Mouse (Mus musculus) megakaryocyte, embryonic 14.5 days (primary cell): ENCODE measurements around the gene Creb3l1. TPM values are rescaled to one million over a fixed set of nuclear protein-coding genes. Genes with fewer than 3 reads are reported as not detected.
A peak's percentile ranks its signal among the peaks of the same experiment; 100 is the strongest.

Experiments used
- H3K27me3 ChIP-seq: replicated peaks from 2 replicates; pipeline ENCODE3; 2012; ENCODE audit warnings: inconsistent platforms
- H3K36me3 ChIP-seq: replicated peaks from 2 replicates; pipeline ENCODE3; 2012; ENCODE audit warnings: low read length, inconsistent platforms, mixed read lengths
- H3K4me1 ChIP-seq: 2 replicates; pipeline ENCODE4 v1.6.1; 2012; ENCODE audit warnings: inconsistent platforms
- H3K4me3 ChIP-seq: replicated peaks from 2 replicates; pipeline ENCODE3; 2012; ENCODE audit warnings: moderate library complexity, mild to moderate bottlenecking, inconsistent platforms
- H3K9me3 ChIP-seq: 2 replicates; pipeline ENCODE4 v1.6.1; 2012; ENCODE audit warnings: inconsistent platforms
- FLI1 ChIP-seq: IDR thresholded peaks from 2 replicates; pipeline ENCODE4 v1.6.1; 2012; ENCODE audit warnings: low read length, inconsistent platforms, mixed read lengths
- GATA1 ChIP-seq: IDR thresholded peaks from 3 replicates; pipeline ENCODE4 v1.6.1; 2012; ENCODE audit warnings: mixed read lengths, low read length, inconsistent platforms, borderline replicate concordance
- polyA plus RNA-seq: library from polyadenylated mRNA; stranded (reverse); fragments of >175 nt; gene quantifications from 2 replicates; pipeline ENCODE4 v1.2.3, GENCODE M21; 2012; ENCODE audit warnings: low replicate concordance; ENCODE audit not compliant: insufficient read depth

Gene Creb3l1
- polyA plus RNA-seq, 1 experiment: 22.3 TPM

DNA sequence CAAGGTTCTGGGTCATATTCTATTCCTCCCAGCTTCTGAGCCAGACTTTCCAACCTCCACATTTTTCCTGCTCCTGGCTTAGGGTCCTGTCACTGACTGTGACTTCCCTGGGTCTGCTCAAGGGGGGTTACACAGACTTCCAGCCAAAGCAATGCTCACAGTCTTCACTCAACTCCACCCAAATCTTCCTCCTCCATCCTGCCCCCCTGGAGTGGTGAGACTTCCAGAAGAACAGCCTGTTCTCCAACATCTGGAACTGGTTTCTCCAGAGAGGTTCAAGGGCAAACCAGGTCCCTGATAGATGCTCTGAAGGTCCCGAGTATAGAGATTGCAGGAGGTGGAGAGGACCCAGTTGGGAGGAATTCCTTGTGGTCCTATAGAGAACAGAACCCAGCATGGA is 6.9 kb downstream of the Creb3l1 start:
- Histone ChIP-seq H3K9me3 (no peaks in the 10 kb centered on the region), H3K27me3 (peaks cover 80% of the 10 kb centered on the region), H3K36me3 (no peaks in the 10 kb centered on the region), H3K4me1 (peaks cover 29% of the 10 kb centered on the region), H3K4me3 (no peak overlapping the region)
- TF ChIP-seq GATA1 (no peak), FLI1 (no peak)

DNA sequence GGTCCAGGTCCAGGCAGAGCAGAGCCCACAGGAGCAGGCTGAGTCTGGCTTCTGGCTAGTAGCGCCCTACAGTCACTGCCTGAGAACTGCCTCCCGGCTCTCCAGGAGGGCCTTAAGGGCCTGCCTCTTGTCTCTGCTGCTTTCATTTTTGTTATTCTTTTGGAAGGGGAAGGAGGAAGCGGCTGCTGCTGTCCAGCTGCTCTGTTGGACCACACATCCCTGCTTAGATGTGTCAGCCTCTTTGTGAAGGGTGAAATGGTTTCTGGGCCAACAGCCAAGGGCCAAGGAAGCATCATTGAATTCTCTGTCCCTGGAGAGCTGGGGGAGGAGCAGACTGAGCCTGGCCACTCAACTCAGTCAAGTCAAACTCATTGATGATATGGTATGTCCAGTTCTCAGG is 7.3 kb downstream of the Creb3l1 start:
- no peak overlapping the region for H3K4me3 ChIP-seq
- no peaks in the 10 kb centered on the region for H3K9me3 ChIP-seq
- no peak for TF ChIP-seq GATA1
- no peak for TF ChIP-seq FLI1
- no peaks in the 10 kb centered on the region for H3K36me3 ChIP-seq
- peaks cover 80% of the 10 kb centered on the region for H3K27me3 ChIP-seq
- peaks cover 29% of the 10 kb centered on the region for H3K4me1 ChIP-seq

DNA sequence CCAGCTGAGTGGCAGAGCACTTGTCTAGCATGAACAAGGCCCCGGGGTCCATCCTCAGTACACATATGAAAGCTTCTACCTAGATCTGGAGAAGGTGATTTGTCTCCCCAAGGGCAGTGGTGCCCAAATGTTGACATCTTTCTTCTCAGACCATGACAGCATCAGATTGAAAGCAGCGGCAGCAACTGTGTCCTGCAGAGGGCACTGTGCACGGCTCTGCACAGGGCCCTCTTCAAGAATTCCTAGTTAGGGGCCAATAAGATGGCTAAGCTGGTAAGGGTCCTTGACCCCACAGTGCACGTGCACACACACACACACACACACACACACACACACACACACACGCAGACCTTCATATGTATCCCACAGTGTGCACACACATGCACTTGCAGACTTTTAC is 9.4 kb downstream of the Creb3l1 start:
- Histone ChIP-seq H3K4me3 (no peak overlapping the region), H3K9me3 (no peaks in the 10 kb centered on the region), H3K4me1 (peaks cover 21% of the 10 kb centered on the region), H3K36me3 (no peaks in the 10 kb centered on the region), H3K27me3 (peaks cover 82% of the 10 kb centered on the region)
- TF ChIP-seq FLI1 (no peak), GATA1 (no peak)

DNA sequence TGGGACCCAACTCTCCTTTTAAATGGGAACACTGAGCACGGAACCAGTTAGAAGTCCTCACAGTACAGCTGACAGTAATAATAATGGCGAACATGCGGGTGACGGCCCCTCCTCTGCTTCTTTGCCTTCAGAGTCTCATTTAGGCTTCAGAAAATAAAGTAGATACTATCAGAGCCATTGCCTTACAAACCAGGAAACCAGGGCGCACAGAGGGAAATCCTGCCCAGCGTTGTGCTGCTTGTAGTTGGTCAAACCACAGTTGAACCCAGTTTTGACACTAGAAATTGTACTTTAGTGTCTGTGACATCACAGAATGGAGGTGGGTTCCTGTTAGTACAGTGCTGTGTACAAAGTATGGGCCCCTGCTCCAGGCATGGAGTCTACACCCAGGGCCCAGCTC is 10.1 kb downstream of the Creb3l1 start:
- TF ChIP-seq GATA1 (no peak), FLI1 (no peak)
- H3K27me3 ChIP-seq: peaks cover 80% of the 10 kb centered on the region

DNA sequence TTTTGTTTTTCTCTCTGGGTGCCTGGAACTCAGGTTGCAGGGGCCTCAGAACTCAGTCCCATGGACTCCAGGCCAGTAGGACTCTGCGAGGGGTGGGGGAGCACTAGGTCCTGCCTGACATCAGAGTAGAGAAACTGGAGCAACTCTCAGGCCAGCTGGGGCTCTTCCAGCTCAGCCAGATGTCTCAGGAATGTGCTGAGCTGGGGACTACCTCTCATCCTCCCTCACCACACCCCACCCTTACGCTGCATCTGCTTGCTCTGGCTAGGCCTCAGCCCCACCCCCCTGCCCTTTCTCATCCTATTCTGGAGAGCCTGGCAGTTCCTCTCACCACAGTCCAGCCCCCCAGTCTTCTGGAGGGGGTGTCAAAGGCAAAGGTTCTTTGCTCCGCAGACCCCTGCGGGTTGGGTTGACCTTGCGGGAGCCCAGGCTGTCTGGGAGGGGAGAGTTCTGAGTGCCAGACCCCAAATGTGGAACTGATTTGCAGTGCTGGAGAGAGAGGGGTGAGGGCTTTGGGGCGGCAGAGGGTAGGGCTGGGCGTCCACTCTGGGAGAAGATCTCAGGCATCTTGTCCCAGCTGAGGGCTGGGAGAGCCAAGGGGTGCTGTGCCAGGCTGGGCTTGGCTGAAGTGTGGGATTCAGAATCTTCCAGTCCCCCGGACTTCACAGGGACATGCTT is 11.4 kb downstream of the Creb3l1 start:
- Histone ChIP-seq H3K9me3 (no peaks in the 10 kb centered on the region), H3K27me3 (peaks cover 69% of the 10 kb centered on the region), H3K4me3 (no peak overlapping the region), H3K4me1 (peaks cover 27% of the 10 kb centered on the region), H3K36me3 (no peaks in the 10 kb centered on the region)
- TF ChIP-seq FLI1 (no peak), GATA1 (no peak)

More for the DNA sequence above, 10.1 kb downstream of the Creb3l1 start:
- no peaks in the 10 kb centered on the region for H3K9me3 ChIP-seq
- peaks cover 22% of the 10 kb centered on the region for H3K4me1 ChIP-seq
- H3K4me3 ChIP-seq: no peak overlapping the region
- H3K36me3 ChIP-seq: no peaks in the 10 kb centered on the region

DNA sequence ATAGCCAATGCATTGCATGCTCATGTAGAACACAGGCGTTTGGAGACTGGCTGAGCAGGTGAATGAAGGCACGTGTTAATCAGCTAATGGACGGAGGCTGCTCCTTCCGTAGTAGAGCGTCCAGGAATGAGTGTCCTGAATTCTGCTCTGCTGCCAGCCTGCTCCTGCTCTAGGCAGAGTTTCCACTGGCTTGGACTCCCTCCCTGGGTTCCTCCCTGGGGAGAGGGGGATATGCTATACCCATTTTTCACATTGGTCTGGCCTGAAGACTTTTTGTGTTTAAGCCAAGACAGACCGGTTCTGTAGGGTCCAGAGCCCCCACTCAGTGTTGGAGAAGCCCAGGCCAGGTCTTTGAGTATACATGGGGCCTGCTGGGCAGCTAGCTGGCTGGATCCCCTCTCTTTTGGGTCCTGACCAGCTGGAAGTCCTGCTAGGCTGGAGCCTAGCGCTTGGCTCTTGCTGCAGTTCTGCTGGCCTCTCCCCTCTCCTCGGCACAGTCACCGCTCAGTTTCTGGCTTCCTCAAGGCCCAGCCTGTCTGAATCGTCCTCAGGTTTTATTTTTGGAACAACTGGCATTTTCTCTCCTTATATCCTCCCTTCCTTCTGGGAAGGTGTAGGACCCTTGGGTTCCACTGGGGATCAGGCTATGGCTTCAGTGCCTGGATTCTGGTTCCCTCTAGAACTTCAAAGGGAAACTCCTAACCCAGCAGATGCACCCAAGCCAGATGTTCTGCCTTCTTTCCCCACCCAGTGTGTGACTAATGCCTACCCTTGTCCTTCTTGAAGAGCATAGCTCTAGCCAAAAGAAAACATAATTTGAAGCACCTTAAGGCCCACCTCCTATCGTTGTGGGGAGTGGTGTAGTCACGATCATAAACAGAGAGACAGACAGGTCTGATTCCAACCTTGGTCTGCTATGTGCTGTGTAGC is 12.6 kb downstream of the Creb3l1 start:
- Histone ChIP-seq H3K27me3 (peaks cover 57% of the 10 kb centered on the region), H3K4me3 (no peak overlapping the region), H3K9me3 (no peaks in the 10 kb centered on the region), H3K4me1 (peaks cover 34% of the 10 kb centered on the region), H3K36me3 (no peaks in the 10 kb centered on the region)
- TF ChIP-seq FLI1: no peak
- TF ChIP-seq GATA1: no peak

DNA sequence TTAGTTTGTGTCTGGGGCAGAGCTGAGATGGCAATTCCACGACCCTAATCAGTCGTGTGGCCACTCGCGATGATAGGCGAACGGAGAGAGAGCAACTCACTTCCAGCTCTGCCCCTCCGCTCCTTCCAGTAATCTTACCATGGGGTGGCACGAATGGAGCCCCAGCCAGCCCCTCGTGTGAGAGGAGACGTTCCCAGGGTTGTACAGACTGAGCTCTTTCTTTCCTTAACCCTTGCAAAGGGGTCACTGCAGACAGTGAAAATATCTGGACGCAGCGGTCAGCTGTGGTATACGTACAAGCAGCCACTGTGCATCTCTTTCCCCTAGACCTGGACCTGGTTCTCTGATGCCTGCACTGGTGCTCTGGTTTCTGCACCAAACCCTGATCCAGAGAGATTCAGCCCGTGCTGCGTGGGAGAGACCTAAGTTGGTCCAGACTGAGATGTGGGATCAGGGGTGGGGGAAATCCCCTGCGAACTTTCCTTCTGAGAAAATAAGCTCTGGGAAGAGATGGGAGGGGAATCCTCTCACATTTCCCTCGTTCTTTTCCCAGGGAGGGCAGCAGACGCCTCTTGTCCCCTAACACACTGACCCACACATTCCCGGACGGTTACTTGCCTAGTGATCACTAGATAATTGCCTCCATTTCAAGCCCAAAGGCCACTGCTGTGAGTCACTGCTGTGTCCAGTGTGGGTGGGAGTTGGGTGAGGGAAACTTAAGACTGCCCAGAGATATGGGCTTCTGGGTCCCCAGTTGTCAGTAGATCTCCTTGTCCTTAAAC is 15.5 kb downstream of the Creb3l1 start:
- TF ChIP-seq FLI1 (no peak), GATA1 (no peak)
- Histone ChIP-seq H3K36me3 (no peaks in the 10 kb centered on the region), H3K4me3 (peak overlapping the region; percentile 93), H3K9me3 (no peaks in the 10 kb centered on the region), H3K4me1 (peaks cover 29% of the 10 kb centered on the region), H3K27me3 (peaks cover 57% of the 10 kb centered on the region)

DNA sequence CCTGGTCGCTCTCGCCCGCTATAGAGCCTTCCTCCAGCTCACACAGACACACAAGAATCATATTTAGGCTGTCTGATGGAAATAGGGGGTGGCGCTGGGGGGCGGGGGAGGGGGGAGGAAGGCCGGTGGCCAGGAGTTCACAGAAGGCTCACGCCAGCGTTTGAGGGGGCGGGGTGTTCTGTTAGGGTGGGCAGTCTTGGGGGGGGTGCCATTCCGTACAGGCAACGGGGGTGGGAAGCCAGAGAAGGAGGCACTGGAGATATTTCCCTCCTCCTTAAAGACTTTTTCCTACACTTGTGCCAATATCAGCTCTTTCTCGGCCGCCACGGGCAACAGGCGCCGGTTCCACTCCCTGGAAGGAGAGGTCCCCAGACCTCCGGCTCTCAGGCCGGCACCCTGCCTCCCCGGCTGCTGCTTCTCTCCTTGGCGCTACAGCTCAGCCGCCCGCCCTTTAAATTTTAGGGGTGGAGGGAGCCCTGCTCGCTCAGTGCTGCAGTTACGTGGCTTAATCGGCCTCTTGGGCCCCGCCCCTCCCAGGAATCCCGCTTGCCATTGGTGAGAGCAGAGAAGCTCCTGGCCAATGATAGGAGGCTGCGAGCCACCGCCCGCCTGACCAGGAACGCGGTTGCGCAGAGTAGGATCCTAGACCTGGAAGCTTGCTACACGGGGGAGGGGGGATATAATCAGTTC is 16.2 kb downstream of the Creb3l1 start:
- Histone ChIP-seq H3K9me3 (no peaks in the 10 kb centered on the region), H3K27me3 (peaks cover 54% of the 10 kb centered on the region), H3K36me3 (no peaks in the 10 kb centered on the region), H3K4me1 (peaks cover 27% of the 10 kb centered on the region), H3K4me3 (peak overlapping the region; percentile 93)
- TF ChIP-seq GATA1 (no peak), FLI1 (no peak)
